Mouse (Mus musculus): Measurements from ENCODE around the gene Klre1.

- TF ChIP-seq CTCF (IDR thresholded peaks at IDR 0.05; ENCODE audit: low read depth), result no peak
- TF ChIP-seq EP300 (IDR thresholded peaks at IDR 0.05; ENCODE audit: low read depth), result no peak
Observed at GRCm38 (mm10) chr6:129538555-129538954, 39.1 kb upstream of the Klre1 start.
